Mouse (Mus musculus) kidney, postnatal 4 days (tissue): ENCODE results near the gene Cd163l1.

Source experiments
- DNase-seq, 2 experiments: peaks; one replicate each; pipeline ENCODE4 v3.0.0; 2021; ENCODE audit warnings: mixed read lengths in 2 of 2

Gene Cd163l1

DNA sequence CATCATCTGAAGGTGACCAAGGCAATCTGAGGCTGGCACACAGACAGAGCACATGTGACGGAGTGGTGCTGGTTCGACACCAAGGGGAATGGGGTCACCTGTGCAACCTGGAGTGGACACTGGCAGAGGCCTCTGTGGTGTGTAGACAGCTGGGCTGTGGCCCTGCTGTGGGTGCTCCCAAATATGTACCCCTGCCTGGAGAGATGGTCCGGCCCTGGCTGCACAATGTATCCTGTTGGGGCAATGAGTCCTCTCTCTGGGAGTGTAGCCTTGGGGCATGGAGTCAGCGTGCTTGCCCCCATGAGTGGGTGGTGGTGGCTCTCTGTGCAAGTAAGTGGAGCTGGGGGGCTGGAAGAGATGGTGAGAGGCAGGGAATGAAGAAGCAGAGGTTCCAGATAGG lies 2.3 kb downstream of the Cd163l1 start:
- no peak for DNase-seq

DNA sequence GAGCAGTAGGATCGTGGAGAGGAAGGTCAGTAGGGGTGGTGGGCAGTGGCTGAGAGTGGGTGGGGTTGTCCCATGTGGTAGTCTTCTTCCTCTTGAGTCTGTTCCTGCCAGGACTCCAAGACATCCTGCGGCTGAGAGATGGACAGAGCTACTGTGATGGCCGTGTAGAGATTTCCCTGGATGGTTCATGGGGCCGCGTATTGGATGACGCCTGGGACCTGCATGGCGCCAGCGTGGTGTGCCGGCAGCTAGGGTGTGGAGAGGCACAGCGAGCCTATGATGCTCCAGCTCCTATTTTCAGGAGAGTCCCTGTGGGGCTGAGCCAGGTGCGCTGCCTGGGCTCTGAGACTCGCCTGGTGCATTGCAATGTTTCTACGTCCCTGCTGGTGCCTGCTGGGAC lies 6.1 kb downstream of the Cd163l1 start:
- DNase-seq = no peak

DNA sequence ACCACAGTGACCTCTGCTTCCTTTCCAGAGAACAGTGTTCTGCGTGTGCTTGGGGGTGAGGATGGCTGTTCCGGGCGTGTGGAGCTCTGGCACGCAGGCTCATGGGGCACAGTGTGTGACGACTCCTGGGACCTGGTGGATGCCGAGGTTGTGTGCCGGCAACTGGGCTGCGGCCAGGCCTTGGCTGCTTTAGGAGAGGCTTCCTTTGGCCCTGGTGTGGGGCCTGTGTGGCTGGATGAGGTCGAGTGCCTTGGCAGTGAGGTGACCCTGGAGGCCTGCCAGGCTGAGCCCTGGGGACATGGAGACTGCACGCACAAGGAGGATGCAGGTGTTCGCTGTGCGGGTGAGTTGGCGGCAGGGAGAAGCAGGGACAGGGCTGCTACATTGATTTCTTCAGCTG lies 10.4 kb downstream of the Cd163l1 start:
- peak; percentile 6 to 24 for DNase-seq

DNA sequence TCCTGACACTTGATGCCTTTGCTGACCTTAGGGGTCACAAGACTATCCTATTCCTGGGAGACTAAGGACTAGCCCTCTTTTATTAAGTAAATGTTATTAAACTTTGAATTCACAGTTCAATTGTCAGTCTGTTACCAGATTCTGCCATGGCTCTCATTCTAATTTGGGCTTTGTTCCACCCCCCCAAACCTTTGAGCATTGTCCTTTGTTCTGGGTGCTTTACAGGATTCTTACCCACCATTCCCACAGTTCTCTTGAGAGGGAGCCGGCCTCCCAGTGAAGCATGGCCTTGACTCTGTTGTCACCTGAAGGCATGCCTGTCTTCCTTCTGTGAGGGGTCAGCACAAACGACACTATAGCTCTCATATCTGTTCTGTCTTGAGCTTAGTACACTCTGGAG lies 13.0 kb downstream of the Cd163l1 start:
- DNase-seq = no peak

DNA sequence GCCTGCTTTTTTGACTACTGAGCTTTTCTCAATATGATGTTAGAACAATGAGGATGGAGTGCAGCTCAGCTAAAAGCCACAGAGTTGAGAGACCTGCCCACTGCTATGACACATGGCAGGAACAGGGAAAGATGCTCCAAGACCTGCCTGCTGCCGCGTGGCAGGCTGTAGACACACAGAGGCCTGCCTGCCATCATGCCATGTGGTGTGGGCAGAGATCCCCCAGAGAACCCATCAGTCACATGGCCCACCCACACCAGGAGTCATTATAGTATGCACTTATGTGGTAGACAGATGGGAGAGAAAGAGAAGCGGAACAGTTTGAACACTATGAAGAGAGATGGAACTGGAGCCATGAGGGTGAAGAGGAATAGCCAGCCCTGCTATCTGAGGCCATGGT lies 15.6 kb downstream of the Cd163l1 start:
- DNase-seq = no peak

DNA sequence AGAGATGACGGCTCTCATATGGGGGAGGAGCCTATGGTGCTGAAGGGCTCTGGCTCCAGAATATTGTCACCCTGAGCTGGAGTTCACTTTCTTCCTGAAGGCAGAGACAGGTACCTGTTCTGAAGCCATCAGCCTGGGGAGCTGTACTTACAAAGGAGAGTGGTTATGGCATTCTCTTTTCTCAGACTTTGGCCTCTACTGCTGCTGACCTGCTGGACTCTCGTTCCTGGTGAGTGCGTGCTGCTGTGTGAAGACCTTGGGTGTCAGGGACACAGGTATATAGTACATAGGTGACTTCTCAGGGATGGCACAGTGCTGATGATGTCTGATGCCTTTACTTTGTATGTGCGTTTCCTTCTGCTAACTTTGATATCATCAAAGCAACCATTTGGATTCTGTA lies 29.1 kb downstream of the Cd163l1 start, which contains the start of gene 5830411N06Rik:
Gene 5830411N06Rik, plus strand, starts transcription at position 69 of the 400 bp plus-strand sequence.
- no peak for DNase-seq

DNA sequence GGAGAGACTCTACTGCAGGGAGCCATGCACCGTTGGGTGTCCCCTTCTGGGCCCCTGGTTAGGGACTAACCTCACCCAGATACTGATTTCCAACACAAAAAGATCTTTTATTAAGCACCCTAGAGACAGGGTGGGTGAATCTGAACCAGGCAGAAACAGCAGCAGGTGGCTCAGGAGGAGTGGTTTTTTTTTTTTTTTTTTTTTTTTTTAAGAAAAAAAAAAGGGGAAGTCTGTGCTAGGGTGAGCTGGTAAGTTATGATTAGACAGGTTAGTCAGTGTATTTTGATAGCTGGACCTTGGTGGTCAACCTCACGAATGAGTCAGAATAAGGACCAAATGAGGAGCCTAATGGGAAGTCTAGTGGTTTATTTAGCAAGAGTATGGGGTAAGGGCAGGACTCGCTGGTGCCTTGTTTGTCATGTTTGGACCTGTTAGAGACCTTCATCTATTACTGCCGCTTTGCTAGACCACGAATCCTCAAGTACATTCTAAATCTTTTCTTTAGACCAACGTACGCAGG lies 35.8 kb downstream of the Cd163l1 start:
- DNase-seq = no peak
